Mouse (Mus musculus) forebrain, embryonic 12.5 days (tissue): ENCODE results near the gene Crybb1. TPM values are rescaled to one million over a fixed set of nuclear protein-coding genes. Genes with fewer than 3 reads are reported as not detected.

Source experiments
- ATAC-seq: fragments of 200-750 bp; cut with Nextera tagmentation; 2 replicates; pipeline ENCODE4 v1.8.0; 2017; ENCODE audit warnings: moderate TSS enrichment; ENCODE audit not compliant: low FRiP score
- H3K27ac ChIP-seq: fragments of 300-500 bp; sonication (generic); 2 replicates; pipeline ENCODE4 v1.5.1; 2016; ENCODE audit warnings: mild to moderate bottlenecking
- H3K27me3 ChIP-seq: fragments of 300-500 bp; sonication (generic); 2 replicates; pipeline ENCODE4 v1.6.1; 2016; ENCODE audit warnings: mild to moderate bottlenecking
- H3K36me3 ChIP-seq: fragments of 300-500 bp; sonication (generic); replicated peaks from 2 replicates; pipeline ENCODE4 v1.6.1; 2016; ENCODE audit warnings: mild to moderate bottlenecking
- H3K4me1 ChIP-seq: fragments of 300-500 bp; sonication (generic); 2 replicates; pipeline ENCODE4 v1.6.1; 2016
- H3K4me2 ChIP-seq: fragments of 300-500 bp; sonication (generic); 2 replicates; pipeline ENCODE4 v1.6.1; 2016; ENCODE audit warnings: mild to moderate bottlenecking, moderate library complexity
- H3K4me3 ChIP-seq: fragments of 300-500 bp; sonication (generic); replicated peaks from 2 replicates; pipeline ENCODE4 v1.5.1; 2016; ENCODE audit warnings: mild to moderate bottlenecking
- H3K9ac ChIP-seq: fragments of 300-500 bp; sonication (generic); 2 replicates; pipeline ENCODE4 v1.6.1; 2016; ENCODE audit warnings: mild to moderate bottlenecking
- H3K9me3 ChIP-seq: fragments of 300-500 bp; sonication (generic); 2 replicates; pipeline ENCODE4 v1.6.1; 2016
- WGBS: fragments of 180-500 bp; shearing (Covaris S2); methylation state at CpG from one replicate; pipeline ENCODE4 v1.1.7; 2016; 5-methylcytosine and 5-hydroxymethylcytosine counted together
- polyA plus RNA-seq: library from polyadenylated mRNA; unstranded; fragments of >200 nt; fragmentation: Nextera tagmentation; extraction: Ambion mirVana; gene quantifications from 2 replicates; pipeline ENCODE4 v1.2.1, GENCODE M21; 2016

Gene Crybb1
- polyA plus RNA-seq, 1 experiment from 2014 or later, result 1.3 TPM

DNA sequence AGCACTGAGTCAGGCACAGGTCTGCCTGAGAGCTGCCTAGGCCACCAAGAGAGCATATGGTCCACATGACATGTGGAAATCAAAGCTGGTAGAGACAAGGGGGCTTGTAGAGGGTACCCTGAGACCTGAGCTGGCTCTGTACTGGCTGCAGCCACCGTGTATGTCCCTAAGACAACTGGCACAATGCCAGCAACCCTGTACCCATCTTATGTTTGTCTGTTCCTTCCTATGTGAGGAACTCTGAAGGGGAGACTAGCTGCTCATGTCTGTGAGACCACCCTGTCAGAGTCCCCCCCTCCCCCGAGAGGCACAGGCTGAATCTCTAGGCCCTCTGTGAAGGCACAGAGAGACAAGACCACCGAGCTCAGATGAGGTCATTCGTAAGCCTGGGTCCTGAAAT, 36.9 kb upstream of the Crybb1 start:
- H3K9ac ChIP-seq, result peak overlapping the region; percentile 25; the same call in 1 of the 2 replicates
- WGBS, result 73% methylated on average over 4 of the region's 4 CpGs
- ATAC-seq, result no peak
- no peaks in the 10 kb centered on the region for H3K27me3 ChIP-seq
- no peak overlapping the region for H3K4me2 ChIP-seq
- no peak overlapping the region for H3K4me3 ChIP-seq
- peaks cover 97% of the 10 kb centered on the region for H3K4me1 ChIP-seq
- H3K36me3 ChIP-seq, result peaks cover 63% of the 10 kb centered on the region
- peak overlapping the region; percentile 57; the same call in 1 of the 2 replicates for H3K27ac ChIP-seq
- H3K9me3 ChIP-seq, result no peaks in the 10 kb centered on the region

DNA sequence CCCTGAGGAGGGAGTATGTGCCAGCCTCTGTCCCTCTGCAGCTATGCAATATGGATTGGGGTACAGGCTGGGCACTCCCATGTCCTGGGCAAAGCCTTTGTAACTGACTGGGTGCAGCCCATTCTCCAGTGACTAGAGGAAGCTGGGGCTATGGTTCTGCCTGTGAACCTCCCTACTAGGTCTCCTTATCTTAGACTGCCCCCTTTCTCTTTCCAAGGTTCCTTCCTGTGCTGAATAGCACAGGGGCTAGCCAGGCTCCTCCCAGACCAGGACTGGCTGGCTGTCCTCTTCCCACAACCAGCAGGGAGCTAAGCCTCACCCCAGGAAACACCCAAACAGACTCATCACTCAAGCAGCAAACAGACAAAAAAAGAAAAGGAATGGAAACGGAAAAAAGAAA, 36.2 kb upstream of the Crybb1 start:
- H3K9ac ChIP-seq, result no peak overlapping the region

DNA sequence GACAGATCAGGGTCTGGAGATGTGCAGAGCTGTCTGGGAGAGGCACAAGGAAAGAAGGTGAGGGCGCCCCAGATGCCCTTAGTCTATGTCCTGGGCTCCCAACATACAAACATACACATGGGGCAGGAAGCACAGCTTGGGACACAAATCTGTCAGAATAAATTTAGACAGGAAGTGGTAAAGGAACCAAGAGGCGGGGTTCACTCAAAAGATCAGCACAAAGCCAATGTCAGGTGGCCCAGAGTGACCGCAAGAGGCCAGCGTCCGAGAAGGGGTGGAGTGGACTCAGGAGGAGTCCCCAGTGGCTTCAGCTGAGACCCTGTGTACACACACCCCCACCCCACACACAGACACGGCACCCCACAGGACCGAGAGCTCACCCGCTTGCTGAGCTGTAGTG, 35.4 kb upstream of the Crybb1 start:
- Histone ChIP-seq H3K27me3 (no peaks in the 10 kb centered on the region), H3K9me3 (no peaks in the 10 kb centered on the region), H3K4me1 (peaks cover 97% of the 10 kb centered on the region), H3K9ac (peak overlapping the region; percentile 21; the same call in 1 of the 2 replicates), H3K4me3 (no peak overlapping the region), H3K27ac (peak overlapping the region; percentile 57), H3K4me2 (no peak overlapping the region), H3K36me3 (peaks cover 78% of the 10 kb centered on the region)
- 89% methylated on average over 8 of the region's 8 CpGs for WGBS
- ATAC-seq, result no peak

More for the DNA sequence above, 36.2 kb upstream of the Crybb1 start:
- Histone ChIP-seq H3K36me3 (peaks cover 70% of the 10 kb centered on the region), H3K9me3 (no peaks in the 10 kb centered on the region), H3K27me3 (no peaks in the 10 kb centered on the region), H3K27ac (peak overlapping the region; percentile 57), H3K4me3 (no peak overlapping the region), H3K4me2 (no peak overlapping the region), H3K4me1 (peaks cover 97% of the 10 kb centered on the region)
- 29% methylated on average over 1 of the region's 1 CpGs for WGBS
- no peak for ATAC-seq

DNA sequence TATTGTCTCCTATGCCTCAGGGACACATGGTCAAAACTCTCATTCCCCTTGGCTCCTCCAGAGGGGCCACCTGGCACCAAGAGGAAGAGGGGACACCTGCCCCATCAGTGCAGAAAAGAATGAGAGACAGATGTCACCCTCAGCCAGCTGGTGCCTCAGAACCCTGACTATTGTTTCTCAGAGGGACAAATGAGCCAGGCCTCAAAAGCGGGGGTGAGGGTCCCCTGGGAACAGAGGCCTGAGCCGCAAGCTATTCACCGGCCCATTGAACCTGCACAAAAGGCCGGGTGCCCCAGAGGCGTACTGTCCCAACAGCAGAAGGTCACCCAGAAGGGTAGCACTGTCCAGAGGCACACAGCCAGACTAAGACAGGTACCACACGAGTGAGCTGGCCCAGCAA, 30.0 kb upstream of the Crybb1 start:
- peak overlapping the region; percentile 98 for H3K27ac ChIP-seq
- peak overlapping the region; percentile 95 for H3K9ac ChIP-seq
- WGBS, result 13% methylated on average over 6 of the region's 6 CpGs
- H3K4me2 ChIP-seq, result peak overlapping the region; percentile 83
- peaks cover 50% of the 10 kb centered on the region for H3K36me3 ChIP-seq
- 0 out of 2 replicates have a peak, but pooled peaks have one; percentile 5 for ATAC-seq
- no peaks in the 10 kb centered on the region for H3K27me3 ChIP-seq
- peak overlapping the region; percentile 74 for H3K4me3 ChIP-seq
- peaks cover 78% of the 10 kb centered on the region for H3K4me1 ChIP-seq
- H3K9me3 ChIP-seq, result no peaks in the 10 kb centered on the region

DNA sequence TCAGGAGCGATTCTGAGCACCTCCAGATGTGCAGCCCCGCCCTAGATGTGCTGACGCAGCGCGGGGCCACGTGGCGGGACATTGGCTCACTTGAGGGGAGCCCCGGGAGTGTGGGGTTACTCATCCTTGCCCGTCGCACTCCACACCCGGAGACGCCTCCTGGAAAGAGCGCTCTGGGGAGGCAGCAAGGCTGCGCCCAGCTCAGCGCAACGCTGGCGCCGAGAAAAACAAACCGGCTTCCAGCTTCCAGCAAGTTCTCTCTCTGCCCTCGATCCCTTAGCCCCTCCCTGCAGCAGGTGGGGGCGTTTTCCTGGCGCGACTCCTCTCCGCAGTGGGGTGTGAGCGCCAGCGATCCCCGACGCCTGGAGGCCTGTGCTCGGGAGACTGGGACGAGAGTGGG, 28.3 kb upstream of the Crybb1 start:
- H3K27ac ChIP-seq, result peak overlapping the region; percentile 98
- H3K4me2 ChIP-seq, result peak overlapping the region; percentile 83
- no peaks in the 10 kb centered on the region for H3K27me3 ChIP-seq
- peak overlapping the region; percentile 74 for H3K4me3 ChIP-seq
- H3K9me3 ChIP-seq, result no peaks in the 10 kb centered on the region
- under 1% methylated on average over 30 of the region's 30 CpGs for WGBS
- peak overlapping the region; percentile 95 for H3K9ac ChIP-seq
- peaks cover 33% of the 10 kb centered on the region for H3K36me3 ChIP-seq
- H3K4me1 ChIP-seq, result peaks cover 68% of the 10 kb centered on the region
- ATAC-seq, result 0 out of 2 replicates have a peak, but pooled peaks have one; percentile 8

DNA sequence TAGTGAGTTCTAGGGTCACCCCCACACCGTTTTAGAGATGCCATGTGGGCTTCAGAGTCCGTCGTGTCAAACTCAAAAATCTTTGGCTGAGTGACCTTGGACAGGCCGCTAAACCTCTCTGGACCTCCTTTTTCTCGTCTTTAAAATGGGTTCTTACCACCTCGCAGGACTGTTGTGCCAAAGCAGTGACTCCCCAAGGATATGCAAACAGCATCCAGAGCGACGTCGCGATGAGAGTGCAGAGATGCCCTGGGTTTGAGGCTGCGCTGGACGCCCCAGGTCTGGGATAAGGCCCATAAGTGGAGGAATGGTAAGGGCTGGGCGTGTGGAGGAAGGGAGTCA, 27.7 kb upstream of the Crybb1 start:
- Histone ChIP-seq H3K4me1 (peaks cover 63% of the 10 kb centered on the region), H3K27me3 (no peaks in the 10 kb centered on the region), H3K36me3 (peaks cover 28% of the 10 kb centered on the region), H3K4me2 (peak overlapping the region; percentile 83), H3K9me3 (no peaks in the 10 kb centered on the region), H3K9ac (peak overlapping the region; percentile 95), H3K27ac (peak overlapping the region; percentile 98), H3K4me3 (peak overlapping the region; percentile 74)
- ATAC-seq, result no peak
- under 1% methylated on average over 13 of the region's 13 CpGs for WGBS

DNA sequence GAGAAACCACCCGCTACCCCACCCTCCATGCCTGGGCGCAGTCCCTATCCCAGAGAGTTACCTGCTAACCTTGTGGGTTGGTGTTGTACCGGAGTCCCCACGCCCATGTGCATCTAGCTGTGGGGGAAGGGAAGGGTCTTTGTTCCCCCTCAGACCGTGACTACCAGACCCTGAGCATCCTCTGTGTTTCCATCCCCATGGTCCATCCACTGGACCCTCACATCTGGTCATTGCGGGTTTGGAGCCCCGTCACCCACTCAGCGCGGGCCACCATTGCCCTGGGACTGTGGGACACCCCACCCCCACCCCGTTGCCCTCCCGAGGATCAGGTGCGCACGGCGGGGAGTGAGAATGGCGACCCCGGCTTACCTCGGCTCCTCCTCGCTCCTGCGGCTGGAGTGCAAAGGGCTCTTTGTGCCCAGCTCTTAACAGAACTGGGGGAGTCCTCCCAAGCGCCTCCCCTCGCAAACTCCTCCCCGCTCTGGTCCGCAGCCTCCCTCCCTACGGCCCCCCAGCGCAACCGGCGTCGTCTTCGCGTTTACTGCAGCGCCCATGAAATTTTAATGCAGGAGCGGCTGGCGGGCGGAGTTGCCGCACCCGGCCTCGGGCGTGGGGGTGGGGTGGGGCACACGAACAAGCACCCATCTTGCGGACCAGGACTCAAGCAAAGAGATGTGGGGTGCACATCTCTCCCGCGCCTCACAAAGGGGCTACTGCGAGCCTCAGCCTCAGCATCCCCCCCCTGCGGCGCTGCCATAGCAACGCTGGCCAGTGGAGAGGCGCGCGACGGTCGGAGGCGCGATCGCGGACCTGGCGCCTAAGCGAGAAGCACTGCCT, 27.2 kb upstream of the Crybb1 start:
- peak overlapping the region; percentile 83 for H3K4me2 ChIP-seq
- peaks cover 57% of the 10 kb centered on the region for H3K4me1 ChIP-seq
- peak overlapping the region; percentile 74 for H3K4me3 ChIP-seq
- peak; percentile 80 for ATAC-seq
- H3K9me3 ChIP-seq, result no peaks in the 10 kb centered on the region
- H3K27me3 ChIP-seq, result no peaks in the 10 kb centered on the region
- H3K9ac ChIP-seq, result peak overlapping the region; percentile 95
- H3K36me3 ChIP-seq, result peaks cover 22% of the 10 kb centered on the region
- peak overlapping the region; percentile 98 for H3K27ac ChIP-seq
- under 1% methylated on average over 57 of the region's 57 CpGs for WGBS

DNA sequence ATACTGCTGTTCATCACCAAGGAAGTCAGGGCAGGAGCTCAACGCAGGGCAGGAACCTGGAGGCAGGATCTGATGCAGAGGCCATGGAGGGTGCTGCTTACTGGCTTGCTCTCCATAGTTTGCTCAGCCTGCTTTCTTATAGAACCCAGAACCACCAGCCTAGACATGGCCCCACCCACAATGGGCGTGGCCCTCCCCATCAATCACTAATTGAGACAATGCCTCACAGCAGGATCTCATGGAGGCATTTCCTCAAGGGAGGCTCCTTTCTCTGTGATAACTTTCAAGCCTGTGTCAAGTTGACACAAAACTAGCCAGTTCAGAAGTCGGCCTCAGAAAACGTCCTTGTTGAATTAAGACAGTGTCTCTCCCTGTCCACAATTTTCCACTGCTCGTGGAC, 19.8 kb upstream of the Crybb1 start:
- Histone ChIP-seq H3K9me3 (no peaks in the 10 kb centered on the region), H3K4me1 (peaks cover 56% of the 10 kb centered on the region), H3K36me3 (no peaks in the 10 kb centered on the region), H3K27ac (peak overlapping the region; percentile 97), H3K4me2 (no peak overlapping the region), H3K27me3 (no peaks in the 10 kb centered on the region), H3K4me3 (no peak overlapping the region), H3K9ac (no peak overlapping the region)
- WGBS, result 68% methylated on average over 5 of the region's 5 CpGs
- ATAC-seq, result no peak

DNA sequence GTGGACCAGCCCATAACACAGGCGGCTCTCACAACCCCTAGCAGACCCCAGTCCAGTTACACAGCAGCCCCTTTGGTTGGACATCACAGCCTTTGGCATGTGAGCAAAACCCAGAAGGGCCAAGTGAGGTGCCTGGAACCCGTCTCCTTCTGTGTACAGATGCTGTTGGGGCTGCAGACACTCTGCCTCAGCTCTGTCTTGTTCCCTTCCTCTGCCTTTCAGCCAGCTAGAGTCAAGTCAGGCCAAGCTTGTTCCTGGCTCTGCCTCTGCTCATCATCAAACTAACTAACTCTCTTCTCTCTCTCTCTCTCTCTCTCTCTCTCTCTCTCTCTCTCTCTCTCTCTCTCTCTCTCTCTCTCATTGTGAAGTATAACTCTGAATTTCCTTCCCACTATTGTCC, 19.0 kb upstream of the Crybb1 start:
- no peak for ATAC-seq
- WGBS, result 73% methylated on average over 2 of the region's 2 CpGs
- H3K4me1 ChIP-seq, result peaks cover 53% of the 10 kb centered on the region

DNA sequence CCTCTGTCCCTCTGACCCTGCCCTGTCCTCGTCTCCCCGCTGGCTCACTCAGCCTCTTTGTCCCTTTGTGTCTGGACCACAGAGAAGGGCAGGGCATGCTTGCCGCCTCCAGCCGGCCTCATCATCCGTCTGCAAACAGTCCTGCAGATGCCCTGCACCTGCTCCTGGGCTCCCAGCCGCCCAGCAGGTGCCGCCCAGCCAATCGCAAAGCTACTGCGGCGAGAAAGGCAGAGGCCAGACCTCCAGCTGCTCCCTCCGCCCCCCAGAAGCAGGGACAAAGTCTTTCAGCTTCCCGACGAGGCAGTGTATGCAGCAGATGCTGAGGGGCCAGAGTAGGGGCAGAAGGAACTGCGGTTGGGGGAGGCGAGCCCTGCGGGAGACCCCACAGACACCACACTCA, 18.2 kb upstream of the Crybb1 start:
- H3K4me1 ChIP-seq, result peaks cover 59% of the 10 kb centered on the region
- peak; percentile 84 for ATAC-seq

More for the DNA sequence above, 19.0 kb upstream of the Crybb1 start:
- no peaks in the 10 kb centered on the region for H3K9me3 ChIP-seq
- peak overlapping the region; percentile 51 for H3K9ac ChIP-seq
- no peak overlapping the region for H3K4me3 ChIP-seq
- H3K4me2 ChIP-seq, result peak overlapping the region; percentile 43
- H3K27me3 ChIP-seq, result no peaks in the 10 kb centered on the region
- H3K36me3 ChIP-seq, result no peaks in the 10 kb centered on the region
- peak overlapping the region; percentile 97 for H3K27ac ChIP-seq

DNA sequence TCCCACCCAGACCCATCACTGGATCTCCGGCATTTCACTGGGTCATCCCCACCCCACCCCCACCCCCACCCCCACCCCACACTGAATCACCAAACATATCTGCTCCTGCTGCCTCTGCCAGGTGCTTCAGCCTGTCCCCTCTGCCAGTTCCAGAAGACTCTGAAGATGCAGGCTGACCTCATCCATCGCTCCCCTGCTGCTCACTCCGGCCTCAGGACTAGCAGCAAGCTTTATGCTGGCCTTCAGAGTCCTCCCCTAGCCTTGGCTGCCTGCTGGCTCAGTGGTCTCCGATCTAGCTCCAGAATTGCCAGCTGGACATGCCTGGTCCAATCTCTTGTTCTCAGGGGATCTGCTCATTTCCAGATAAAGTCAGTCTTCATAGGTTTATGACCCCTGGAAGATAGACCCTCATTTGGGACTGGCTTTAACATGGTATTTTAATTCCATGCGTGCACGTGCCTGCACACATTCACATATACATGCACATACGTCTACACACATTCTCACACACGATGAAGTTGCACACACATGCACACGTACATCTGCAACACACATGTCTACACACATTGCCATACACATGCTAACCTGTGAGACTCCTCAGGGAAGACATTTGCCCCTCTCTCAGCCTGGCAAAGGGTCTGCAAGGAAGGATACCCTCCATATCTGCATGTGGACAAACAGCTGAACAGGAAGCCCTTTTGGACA, 17.6 kb upstream of the Crybb1 start:
- Histone ChIP-seq H3K4me1 (peaks cover 59% of the 10 kb centered on the region), H3K4me2 (peak overlapping the region; percentile 43), H3K27me3 (no peaks in the 10 kb centered on the region), H3K27ac (peak overlapping the region; percentile 97), H3K36me3 (no peaks in the 10 kb centered on the region), H3K4me3 (peak overlapping the region; percentile 23; the same call in 1 of the 2 replicates), H3K9me3 (no peaks in the 10 kb centered on the region), H3K9ac (peak overlapping the region; percentile 51; the same call in 1 of the 2 replicates)
- peak; percentile 30 for ATAC-seq
- WGBS, result 46% methylated on average over 9 of the region's 9 CpGs

More for the DNA sequence above, 18.2 kb upstream of the Crybb1 start:
- Histone ChIP-seq H3K27ac (peak overlapping the region; percentile 97), H3K36me3 (no peaks in the 10 kb centered on the region), H3K27me3 (no peaks in the 10 kb centered on the region), H3K9me3 (no peaks in the 10 kb centered on the region), H3K4me3 (peak overlapping the region; percentile 23), H3K9ac (peak overlapping the region; percentile 51), H3K4me2 (peak overlapping the region; percentile 43)
- WGBS, result 0% methylated on average over 16 of the region's 16 CpGs

DNA sequence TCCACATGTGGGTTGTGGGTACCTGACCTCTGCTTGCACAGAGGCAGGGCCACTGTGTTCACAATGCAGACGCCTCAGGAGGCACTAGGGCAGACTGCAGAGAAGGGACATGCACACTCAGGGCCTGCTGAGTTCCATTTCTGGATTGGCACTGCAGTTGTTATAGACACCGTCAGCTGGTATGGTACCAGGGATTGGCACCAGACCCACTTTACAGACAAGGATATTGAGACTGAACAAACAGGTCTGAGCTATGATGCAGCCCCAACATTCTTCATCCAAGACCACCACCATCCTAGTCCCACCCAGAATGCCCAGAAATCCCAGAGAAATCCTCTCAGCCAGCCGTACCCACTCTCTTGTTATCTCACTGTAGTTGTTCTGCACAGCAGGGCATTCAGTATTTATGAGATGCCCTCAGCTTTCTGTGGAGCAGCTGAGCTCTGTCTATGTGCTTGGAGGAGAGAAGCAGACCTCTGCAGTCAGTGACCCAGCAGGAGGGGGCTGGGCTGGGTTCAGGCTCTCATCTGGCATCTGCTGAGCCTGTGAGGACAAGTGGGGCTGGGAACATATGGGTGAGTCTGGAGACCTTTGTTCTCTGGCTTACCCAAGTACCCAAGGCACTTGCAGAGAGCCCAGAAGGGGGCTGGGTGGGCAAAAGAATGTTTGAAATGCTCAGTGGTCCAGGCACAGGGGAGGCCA, 16.7 kb upstream of the Crybb1 start:
- peak; percentile 28; the same call in 1 of the 2 replicates for ATAC-seq
- peak overlapping the region; percentile 97 for H3K27ac ChIP-seq
- WGBS, result 62% methylated on average over 3 of the region's 3 CpGs
- H3K9me3 ChIP-seq, result no peaks in the 10 kb centered on the region
- H3K4me3 ChIP-seq, result no peak overlapping the region
- H3K4me2 ChIP-seq, result no peak overlapping the region
- no peaks in the 10 kb centered on the region for H3K27me3 ChIP-seq
- no peak overlapping the region for H3K9ac ChIP-seq
- H3K4me1 ChIP-seq, result peaks cover 59% of the 10 kb centered on the region
- no peaks in the 10 kb centered on the region for H3K36me3 ChIP-seq
